Mouse (Mus musculus): ENCODE data around the gene Dnah11.
"Not testable (repeated sequence)": the region's sequence is repeated elsewhere in the genome, so short reads cannot be mapped to it uniquely, and the experiment has no call there.

Gene Dnah11

DNA sequence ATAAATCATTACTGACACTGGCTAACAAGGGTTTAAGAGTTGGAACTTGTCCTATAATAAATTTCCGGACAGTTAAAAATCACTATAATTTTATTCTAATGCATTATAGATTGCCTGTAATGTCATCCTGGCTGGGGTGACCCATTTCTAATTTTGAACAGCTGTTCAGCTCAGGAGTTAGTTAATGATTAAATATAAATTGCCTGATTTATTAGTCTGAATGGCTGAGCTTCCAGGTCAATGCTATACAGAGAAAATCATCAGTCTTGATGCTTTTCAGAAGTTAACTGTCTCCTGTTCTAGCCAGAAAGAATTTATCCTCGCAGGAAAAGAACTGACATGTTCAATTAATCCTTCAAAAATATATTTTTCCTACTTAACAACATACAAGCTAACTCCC lies 236.1 kb downstream of the Dnah11 start:
- no peak for DNase-seq

DNA sequence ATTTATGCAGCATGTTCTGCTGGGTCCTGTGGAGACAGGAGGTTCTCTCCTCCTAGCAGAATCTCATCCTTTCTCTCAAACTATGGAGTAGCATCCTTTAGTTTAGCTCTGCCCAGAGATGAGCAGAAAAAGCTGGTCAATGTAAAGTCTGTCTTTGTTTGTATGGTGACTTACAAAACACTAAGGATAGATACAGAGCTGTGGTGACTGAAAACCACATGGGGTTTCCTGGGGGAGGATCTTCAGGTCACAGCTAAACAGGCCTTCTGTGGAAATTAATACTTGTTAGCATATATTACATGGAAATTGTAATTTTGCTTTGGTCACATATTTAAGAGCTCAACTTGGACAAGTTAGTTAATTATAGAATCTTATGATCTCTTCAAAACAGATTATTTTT lies 239.6 kb downstream of the Dnah11 start:
- DNase-seq, result no peak

DNA sequence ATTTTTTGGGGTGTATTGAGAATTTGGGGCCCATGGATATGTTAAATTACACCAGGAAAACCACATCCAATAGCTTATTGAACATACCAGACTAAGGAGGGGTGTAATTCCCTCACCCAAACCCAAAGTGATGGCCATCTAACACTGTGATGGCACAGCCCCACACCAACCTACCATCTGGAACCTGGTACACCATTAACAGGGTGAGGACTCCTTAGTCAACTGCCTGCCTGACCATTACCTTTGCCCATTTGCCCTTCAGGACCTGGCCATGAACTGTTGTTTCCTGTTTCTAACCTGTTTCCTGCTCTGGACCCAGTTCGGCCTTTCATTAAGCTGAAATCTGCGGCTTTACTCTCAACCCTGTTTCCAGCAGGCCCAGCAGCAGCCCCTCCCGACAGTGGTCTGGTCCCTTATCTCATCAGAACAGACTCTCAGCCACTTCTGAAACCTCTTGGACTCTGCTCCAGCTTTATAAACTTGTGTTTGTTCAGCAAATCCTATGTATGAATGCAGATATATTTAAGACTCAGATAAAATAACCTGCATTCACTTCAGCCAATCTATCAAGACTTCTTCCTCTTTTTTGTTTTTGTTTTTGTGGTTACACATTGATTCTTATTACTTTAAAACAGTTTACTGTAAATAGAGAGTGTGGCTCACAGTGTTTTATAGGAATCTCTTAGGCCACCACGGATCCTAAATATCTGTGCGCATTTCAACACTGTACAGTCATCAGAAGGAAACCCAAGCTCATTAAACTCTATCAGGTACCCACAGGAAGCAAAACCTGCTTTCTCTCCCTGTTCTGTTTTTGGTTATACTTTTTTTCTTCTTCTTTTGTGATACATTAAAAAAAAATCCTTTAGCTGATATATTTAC lies 251.8 kb downstream of the Dnah11 start:
- no peak for DNase-seq

DNA sequence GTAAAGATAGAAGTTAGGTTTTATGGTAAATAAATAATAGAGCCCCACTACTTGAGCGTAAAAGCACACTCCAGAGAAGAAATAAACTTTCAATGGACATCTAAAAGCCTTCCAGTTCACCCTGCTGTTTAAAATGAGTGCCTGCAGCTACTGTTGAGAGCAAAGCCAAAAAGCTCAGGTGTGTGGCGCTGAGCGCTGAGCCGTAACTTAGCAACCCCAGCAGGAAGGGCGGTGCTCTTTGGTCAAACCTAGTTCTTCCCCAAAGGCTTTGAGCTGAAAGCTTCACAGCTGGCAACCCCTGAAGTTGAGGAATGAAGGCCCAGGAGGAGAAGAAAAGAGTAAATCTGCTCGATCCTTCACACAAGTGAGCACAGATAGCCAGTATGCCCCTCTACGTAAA lies 256.9 kb downstream of the Dnah11 start:
- no peak for DNase-seq

- DNase-seq, result no peak
Observed at GRCm38 (mm10) chr12:117938214-117938613, 260.6 kb downstream of the Dnah11 start.

DNA sequence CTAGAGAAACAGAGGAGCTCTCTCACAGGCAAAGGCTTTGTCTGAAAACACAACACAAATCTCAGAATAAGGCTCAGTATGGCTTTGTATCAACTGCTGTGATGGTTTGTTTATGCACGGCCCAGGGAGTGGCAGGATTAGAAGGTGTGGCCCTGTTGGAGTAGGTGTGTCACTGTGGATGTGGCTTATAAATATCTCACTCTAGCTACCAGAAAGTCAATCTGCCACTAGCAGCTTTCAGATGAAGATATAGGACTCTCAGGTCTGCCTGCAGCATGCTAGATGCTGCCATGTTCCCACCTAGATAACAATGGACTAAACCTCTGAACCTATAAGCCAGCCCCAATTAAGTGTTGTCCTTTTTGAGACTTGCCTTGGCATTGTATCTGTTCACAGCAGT lies 266.8 kb downstream of the Dnah11 start:
- no peak for DNase-seq

DNA sequence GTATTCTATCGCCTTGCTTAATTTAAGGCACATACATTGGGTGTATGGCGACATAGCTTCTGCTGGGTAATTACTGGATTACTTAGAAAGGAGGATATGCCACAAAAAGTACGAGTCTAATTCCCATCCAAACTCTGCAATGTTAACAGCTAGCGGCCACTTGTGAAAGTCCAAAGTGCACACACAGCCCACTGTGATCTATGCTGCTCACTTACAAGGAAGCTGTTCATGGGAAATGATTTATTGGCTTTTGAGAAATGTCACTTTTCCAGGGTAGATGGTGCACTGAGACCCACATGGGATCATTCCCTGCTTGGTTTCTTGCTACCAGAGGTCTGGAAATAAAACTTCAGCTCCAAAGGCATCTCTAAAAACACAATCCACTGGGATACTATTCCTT lies 269.1 kb downstream of the Dnah11 start:
- no peak for DNase-seq

DNA sequence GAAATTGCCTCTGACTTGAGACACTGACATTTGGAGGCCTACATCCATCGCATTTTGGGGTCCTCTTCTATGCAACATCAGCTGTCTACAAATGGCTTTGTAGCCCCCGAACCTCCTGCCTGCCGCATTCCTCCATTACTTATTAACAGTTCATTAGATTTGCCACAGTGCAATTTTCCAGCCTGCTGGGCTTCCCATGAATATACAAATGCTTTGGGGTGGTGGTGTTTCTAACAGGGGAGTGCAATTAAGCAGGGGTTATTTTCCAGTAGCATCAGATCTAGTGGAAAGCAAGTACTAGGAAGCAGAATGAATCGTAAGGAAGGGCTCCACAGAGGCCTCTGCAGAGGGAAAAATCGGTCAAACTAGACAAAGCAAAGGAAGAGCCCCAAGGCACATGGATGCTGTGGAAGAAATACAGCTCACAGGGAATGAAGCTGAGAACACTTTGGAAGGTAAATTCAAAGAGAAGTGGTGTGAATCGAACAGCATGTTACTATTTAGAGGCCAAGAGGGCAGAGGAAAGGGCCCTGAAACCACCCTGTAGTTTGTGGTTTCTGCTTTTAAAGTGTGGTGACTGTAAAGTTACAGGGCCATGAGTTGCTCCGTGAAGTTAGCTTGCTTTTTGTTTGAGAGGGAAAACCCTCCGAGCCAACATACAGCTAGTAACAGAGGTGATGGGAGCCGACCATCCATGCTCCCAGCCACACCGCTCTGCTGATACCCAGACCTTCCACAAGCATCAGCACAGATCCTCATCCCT lies 282.8 kb downstream of the Dnah11 start:
- no peak for DNase-seq

DNA sequence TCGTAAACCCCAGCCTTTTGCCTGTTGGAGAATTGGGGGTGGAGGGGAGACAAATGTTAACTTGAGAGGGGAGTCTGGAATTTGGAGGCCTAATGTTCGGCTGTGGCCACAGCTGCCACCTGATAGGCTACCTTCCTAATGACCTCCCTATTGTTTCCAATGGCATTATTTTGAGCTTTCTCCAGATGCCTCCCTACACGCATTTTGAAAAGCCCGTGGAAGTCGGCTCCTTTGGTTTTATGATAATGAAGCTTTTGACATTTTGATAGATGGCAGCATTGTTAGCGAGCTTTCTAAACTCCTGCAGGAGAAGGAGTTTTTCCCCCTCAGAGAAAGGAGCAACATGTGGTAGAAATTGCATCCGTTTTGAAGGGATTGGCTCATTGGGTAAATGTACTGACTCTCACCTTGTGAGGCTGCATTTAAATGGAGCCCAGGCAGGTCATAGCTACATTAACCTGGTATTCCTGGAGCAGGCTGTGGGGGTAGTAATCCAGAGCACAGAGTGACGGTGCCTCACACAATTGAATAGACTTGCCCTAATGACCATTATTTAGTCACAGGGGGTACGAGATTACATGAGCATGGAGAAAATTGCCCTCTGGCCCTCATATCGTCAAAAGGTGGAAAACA lies 284.1 kb downstream of the Dnah11 start:
- DNase-seq, result no peak

GRCm38 (mm10) chr12:117911396-117911795 lies 287.4 kb downstream of the Dnah11 start:
- DNase-seq, result no peak

- not testable (repeated sequence) for DNase-seq
Observed at GRCm38 (mm10) chr12:117905232-117905840, 293.5 kb downstream of the Dnah11 start.

DNA sequence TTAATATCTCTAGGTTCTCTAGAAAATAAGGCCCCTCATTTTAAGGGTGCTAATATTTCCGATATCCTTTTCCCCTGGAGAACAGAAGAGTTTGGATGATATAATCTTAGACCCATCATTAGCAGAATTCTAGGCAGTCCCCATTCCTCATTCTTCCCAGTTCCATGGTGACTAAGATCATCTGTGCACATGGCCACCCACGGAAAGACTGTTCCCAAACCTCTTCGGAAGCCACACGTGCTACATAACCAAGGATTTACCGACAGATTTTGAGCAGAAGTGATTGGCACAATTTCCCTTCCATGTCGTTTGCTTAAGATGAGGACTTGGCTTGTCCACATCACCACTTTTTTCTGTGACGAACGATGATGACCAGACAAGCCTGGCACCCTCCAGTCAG lies 295.2 kb downstream of the Dnah11 start:
- no peak for DNase-seq

DNA sequence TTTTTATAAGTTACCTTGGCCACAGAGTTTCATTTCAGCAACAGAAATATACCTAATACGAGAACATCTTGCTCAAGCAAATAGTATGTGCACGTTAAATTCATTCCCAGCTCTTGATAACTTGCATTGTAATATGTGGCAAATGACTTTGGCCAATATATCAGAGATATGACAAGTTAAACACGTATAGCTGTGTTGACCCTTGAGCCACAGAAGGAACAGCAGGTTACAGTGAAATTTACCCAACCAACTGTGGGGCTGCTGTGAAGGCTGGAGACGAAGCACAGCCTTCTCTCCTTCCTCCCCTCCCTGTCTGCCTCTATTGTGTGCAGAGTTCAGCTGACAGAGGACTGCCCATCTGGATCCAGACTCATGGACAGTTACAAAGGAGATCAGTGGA lies 297.5 kb downstream of the Dnah11 start:
- not testable (repeated sequence) for DNase-seq

DNA sequence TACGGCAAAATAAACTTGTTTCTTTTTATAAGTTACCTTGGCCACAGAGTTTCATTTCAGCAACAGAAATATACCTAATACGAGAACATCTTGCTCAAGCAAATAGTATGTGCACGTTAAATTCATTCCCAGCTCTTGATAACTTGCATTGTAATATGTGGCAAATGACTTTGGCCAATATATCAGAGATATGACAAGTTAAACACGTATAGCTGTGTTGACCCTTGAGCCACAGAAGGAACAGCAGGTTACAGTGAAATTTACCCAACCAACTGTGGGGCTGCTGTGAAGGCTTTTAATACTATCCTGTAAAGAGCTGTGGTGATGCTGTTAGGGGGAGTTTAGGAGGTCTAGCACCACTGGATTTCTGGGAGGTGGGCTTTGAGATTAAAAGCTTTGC lies 298.0 kb downstream of the Dnah11 start:
- DNase-seq, result not testable (repeated sequence)

DNA sequence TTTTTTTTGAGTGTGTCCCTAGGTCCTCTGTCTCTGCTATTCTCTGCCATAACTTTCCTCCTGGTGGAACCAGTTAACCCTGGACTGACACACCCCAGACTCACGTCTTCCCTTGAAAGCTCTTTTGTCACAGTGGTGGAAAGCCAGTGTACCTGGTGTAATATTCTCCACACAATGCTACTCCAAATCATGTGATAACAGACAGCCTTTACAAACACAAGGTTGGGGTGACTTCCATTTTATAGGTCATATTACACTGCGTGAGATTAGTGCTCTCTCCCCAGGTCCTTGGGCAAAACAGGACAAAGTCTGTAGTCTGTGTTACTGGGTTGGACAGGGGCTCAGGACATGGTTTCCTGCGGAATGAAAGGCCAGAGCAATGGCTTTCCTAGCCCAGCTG lies 311.4 kb downstream of the Dnah11 start:
- no peak for DNase-seq

DNA sequence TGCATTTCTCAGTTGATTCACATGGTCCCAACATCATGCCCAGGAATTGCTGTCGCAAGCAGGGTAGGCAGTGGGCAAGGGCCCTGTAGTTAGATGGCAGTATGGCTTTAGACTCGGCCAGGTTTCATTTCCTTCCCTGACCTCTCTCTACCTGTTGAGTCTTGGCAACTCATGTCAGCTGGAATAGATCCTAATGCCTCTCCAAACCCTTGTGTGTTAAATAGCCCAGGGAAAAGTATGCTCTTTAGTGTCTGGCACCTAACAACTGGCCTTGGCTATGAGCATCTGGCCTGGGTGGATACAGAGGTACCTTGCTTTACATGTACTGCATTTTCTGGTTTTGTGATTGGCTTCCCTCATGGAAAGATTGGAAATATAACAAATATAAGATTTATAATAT lies 314.2 kb downstream of the Dnah11 start:
- no peak for DNase-seq

GRCm38 (mm10) chr12:117878341-117878740 lies 320.5 kb downstream of the Dnah11 start:
- no peak for DNase-seq

DNA sequence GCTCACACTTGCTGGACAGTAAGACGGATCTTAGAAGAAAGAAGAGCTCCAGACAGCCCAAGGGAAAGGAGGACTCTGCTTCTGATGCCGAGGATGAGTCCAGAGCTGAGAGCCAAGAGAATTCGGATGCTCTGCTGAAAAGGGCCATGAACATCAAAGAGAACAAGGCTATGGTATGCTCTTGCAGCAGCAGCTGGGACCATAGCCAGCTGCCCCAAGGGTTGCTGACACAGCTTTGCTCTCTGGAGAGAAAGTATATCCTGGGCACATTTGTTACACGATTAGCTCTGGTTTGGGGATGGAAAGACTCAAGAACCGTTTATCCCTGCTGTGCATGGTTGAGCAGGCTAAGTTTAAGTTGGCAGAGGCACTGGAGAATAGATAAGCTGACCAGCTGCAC lies 326.6 kb downstream of the Dnah11 start:
- DNase-seq, result no peak

DNA sequence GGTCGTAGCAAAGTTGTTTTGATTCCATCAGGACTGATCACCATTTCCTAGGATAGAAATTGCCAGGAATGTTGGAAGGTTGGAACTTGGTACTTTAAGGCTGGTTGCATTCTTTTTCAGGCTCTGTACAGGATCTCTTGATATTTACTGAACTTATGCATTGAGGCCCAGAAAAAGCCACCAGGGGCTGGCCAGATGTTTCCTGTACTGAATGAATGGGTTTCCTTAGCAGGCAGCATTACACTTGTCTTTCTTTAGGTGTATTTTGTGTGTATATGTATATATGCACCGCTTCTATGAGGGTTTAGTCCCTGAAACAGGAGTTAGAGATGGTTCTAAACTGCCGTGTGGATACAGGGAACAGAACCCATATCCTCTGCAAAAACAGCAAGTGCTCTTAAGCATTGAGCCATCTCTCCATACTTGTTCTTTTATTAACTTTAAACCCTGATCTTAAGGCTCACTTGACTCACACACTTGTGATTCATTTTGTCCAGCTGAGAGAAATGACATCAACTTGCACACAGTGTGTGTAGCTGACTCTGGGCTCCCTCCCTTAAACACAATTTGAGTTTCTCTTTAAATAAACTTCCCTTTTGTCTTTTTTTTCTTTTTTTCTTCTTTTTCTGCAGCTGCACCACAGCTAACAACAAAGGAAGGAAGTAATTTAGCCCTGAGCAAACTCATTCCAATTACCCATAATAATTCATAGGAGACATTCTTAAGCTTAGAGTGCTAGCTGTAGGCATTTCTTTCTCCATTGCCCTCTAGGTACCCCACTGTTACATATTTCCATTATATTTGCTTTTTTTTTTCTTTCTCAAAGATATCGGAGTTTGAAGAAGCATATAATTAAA lies 330.9 kb downstream of the Dnah11 start:
- no peak for DNase-seq

- DNase-seq, result no peak
Observed at GRCm38 (mm10) chr12:117862655-117863054, 336.2 kb downstream of the Dnah11 start.

GRCm38 (mm10) chr12:117861249-117861648 lies 337.6 kb downstream of the Dnah11 start:
- no peak for DNase-seq

DNA sequence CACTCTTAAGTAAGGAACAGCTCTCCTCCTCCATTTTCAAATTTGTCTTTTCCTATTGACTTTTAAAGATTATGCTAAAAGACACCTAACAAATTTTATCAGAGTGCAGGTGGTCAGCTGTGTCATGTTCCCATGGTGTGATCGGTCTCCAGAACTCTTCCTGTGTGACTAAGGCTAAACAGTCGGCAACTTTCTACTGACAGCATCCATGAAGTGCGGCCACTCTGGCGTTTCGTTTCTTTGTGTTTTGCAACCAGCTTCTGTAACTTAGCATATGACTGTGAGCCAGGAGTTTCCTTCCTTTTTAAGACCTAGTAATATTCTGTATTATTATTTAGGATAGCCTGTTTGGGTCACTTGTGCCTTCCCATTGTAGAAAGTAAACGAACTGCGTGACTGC lies 338.0 kb downstream of the Dnah11 start:
- DNase-seq, result no peak
